Mouse (Mus musculus): Measurements from ENCODE around the gene Prr29.
"Not testable (repeated sequence)": the region's sequence is repeated elsewhere in the genome, so short reads cannot be mapped to it uniquely, and the experiment has no call there.

GRCm38 (mm10) chr11:106394055-106394454 lies 28.8 kb downstream of the Prr29 start:
- not testable (repeated sequence) for TF ChIP-seq CTCF (IDR thresholded peaks at IDR 0.05; ENCODE audit: borderline replicate concordance, insufficient read depth, low read depth, low read length); POLR2A (IDR thresholded peaks at IDR 0.05; ENCODE audit: borderline replicate concordance, insufficient read depth, low read length)

Measured in cerebellum, adult 2 months (tissue).